Mouse (Mus musculus) cerebellum, adult 2 months (tissue): ENCODE results near the gene Zfhx3. TPM values are rescaled to one million over a fixed set of nuclear protein-coding genes. Genes with fewer than 3 reads are reported as not detected.

Experiments
- DNase-seq, 2 experiments: peaks; one replicate each; pipeline ENCODE4 v3.0.0; 2021
- H3K27ac ChIP-seq: fragments of 200-500 bp; 2 replicates; pipeline ENCODE4 v1.5.1; 2012; ENCODE audit warnings: low read length, control low read depth, inconsistent platforms; ENCODE audit not compliant: insufficient read depth
- H3K27me3 ChIP-seq: fragments of 200-500 bp; 2 replicates; pipeline ENCODE4 v1.6.1; 2012; ENCODE audit warnings: inconsistent platforms, mild to moderate bottlenecking, low read length, moderate library complexity; ENCODE audit not compliant: control insufficient read depth, insufficient read depth
- H3K4me1 ChIP-seq: fragments of 200-500 bp; 2 replicates; pipeline ENCODE4 v1.6.1; 2011; ENCODE audit warnings: low read length; ENCODE audit not compliant: control insufficient read depth, insufficient read depth
- H3K4me3 ChIP-seq: fragments of 200-500 bp; replicated peaks from 2 replicates; pipeline ENCODE3; 2011; ENCODE audit warnings: mild to moderate bottlenecking, low read depth, low read length, control low read depth; ENCODE audit not compliant: insufficient read depth
- CTCF ChIP-seq: fragments of 200-500 bp; IDR thresholded peaks from 2 replicates; pipeline ENCODE4 v1.5.1; 2011; ENCODE audit warnings: low read depth, mild to moderate bottlenecking, control low read depth, low read length, moderate library complexity, borderline replicate concordance; ENCODE audit not compliant: insufficient read depth
- POLR2A ChIP-seq: fragments of 200-500 bp; IDR thresholded peaks from 2 replicates; pipeline ENCODE4 v1.6.1; 2011; ENCODE audit warnings: low read length, control low read depth, borderline replicate concordance; ENCODE audit not compliant: insufficient read depth
- WGBS: fragments of 180-500 bp; shearing (Covaris S2); methylation state at CpG from one replicate; pipeline ENCODE4 v1.1.7; 2018; 5-methylcytosine and 5-hydroxymethylcytosine counted together
- polyA plus RNA-seq: library from polyadenylated mRNA; depleted of rRNA; stranded (reverse); fragments of >200 nt; gene quantifications from 2 replicates; pipeline ENCODE4 v1.2.3, GENCODE M21; 2012

The Zfhx3 gene
- polyA plus RNA-seq, 1 experiment: 3.3 TPM

DNA sequence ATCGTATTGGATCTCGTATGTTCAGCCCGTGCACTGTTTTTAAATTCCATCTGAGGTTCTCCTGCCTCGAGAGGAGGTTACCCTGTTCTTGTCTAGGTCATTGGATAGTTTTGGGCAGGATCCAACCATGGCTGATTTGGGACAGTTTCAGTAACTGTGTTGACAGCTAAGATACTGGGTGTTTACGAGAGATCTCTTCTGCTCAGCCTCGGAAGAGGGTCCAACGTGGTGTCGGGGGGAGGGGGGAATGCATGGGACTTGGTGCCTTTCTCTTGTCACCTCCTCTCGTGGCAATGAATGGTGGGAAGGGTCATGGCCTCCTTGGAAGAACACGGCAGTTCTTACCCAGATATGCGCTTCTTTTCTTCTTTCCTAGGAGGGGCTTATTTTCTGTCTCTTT lies 892.7 kb downstream of the Zfhx3 start:
- no peaks in the 10 kb centered on the region for H3K4me1 ChIP-seq
- no peak overlapping the region for H3K4me3 ChIP-seq
- TF ChIP-seq CTCF: no peak
- TF ChIP-seq POLR2A: no peak
- no peaks in the 10 kb centered on the region for H3K27me3 ChIP-seq
- H3K27ac ChIP-seq: no peak overlapping the region
- WGBS: 90% methylated on average over 11 of the region's 11 CpGs
- DNase-seq: no peak

- Histone ChIP-seq H3K4me1 (no peaks in the 10 kb centered on the region), H3K27me3 (no peaks in the 10 kb centered on the region), H3K4me3 (no peak overlapping the region), H3K27ac (no peak overlapping the region)
- TF ChIP-seq CTCF (no peak), POLR2A (no peak)
- DNase-seq: no peak
- WGBS: 37% methylated on average over 10 of the region's 10 CpGs
These were observed 895.3 kb downstream of the Zfhx3 start for GRCm38 (mm10) chr8:108837788-108838187.

DNA sequence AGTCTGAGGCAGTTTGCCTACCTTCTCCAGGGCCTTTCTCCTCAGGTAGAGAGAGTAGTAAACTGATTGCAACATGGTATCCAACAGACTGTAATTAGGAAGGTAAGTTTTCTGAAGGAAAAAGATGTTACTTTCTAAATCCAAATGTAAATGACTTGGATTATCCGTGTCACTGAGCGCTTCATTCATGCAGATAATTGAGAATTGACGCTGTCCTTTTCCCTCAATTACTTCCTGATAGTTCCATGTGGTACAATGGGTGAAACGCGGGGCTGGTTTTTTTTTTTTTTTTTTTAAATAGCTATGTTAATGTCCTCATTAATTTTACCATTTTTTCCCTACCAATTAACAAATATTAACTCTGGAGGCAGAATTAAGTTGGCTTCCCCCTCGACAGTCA lies 896.3 kb downstream of the Zfhx3 start:
- Histone ChIP-seq H3K27me3 (no peaks in the 10 kb centered on the region), H3K4me3 (no peak overlapping the region), H3K4me1 (no peaks in the 10 kb centered on the region), H3K27ac (no peak overlapping the region)
- no peak for DNase-seq
- TF ChIP-seq CTCF: no peak
- no peak for TF ChIP-seq POLR2A
- 28% methylated on average over 6 of the region's 6 CpGs for WGBS

DNA sequence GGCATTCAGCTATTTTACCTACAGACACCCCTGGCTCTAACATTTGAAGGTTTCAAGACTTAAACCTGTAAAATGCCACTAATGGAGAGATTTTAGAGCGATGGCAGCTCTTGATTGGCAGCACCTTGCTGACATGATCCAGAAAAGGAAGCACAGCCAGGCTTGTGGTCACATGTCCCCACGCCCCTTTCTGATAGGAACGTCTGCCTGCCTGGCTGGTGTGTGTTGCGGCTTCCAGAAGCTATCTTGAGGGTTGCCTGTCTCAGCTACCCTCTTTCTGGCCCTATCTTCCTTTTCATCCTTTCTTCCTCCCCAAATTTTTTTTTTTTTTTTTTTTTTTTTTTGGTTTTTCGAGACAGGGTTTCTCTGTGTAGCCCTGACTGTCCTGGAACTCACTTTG lies 899.9 kb downstream of the Zfhx3 start:
- Histone ChIP-seq H3K27me3 (no peaks in the 10 kb centered on the region), H3K27ac (no peak overlapping the region), H3K4me1 (no peaks in the 10 kb centered on the region), H3K4me3 (no peak overlapping the region)
- DNase-seq: no peak
- no peak for TF ChIP-seq POLR2A
- no peak for TF ChIP-seq CTCF
- WGBS: 92% methylated on average over 5 of the region's 5 CpGs

GRCm38 (mm10) chr8:108846174-108846573 lies 903.7 kb downstream of the Zfhx3 start:
- Histone ChIP-seq H3K4me3 (no peak overlapping the region), H3K27me3 (no peaks in the 10 kb centered on the region), H3K27ac (no peak overlapping the region), H3K4me1 (no peaks in the 10 kb centered on the region)
- 39% methylated on average over 6 of the region's 6 CpGs for WGBS
- no peak for TF ChIP-seq CTCF
- no peak for TF ChIP-seq POLR2A
- no peak for DNase-seq

GRCm38 (mm10) chr8:108846827-108847226 lies 904.4 kb downstream of the Zfhx3 start:
- WGBS: 34% methylated on average over 11 of the region's 11 CpGs
- no peak for TF ChIP-seq CTCF
- TF ChIP-seq POLR2A: no peak
- no peaks in the 10 kb centered on the region for H3K27me3 ChIP-seq
- no peak for DNase-seq
- H3K4me3 ChIP-seq: no peak overlapping the region
- no peaks in the 10 kb centered on the region for H3K4me1 ChIP-seq
- H3K27ac ChIP-seq: no peak overlapping the region

- Histone ChIP-seq H3K27me3 (no peaks in the 10 kb centered on the region), H3K27ac (no peak overlapping the region), H3K4me1 (no peaks in the 10 kb centered on the region; the same call in 1 of the 2 replicates), H3K4me3 (no peak overlapping the region)
- WGBS: 13% methylated on average over 2 of the region's 2 CpGs
- TF ChIP-seq CTCF (no peak), POLR2A (no peak)
- no peak for DNase-seq
These were observed 904.9 kb downstream of the Zfhx3 start for GRCm38 (mm10) chr8:108847356-108847755.

DNA sequence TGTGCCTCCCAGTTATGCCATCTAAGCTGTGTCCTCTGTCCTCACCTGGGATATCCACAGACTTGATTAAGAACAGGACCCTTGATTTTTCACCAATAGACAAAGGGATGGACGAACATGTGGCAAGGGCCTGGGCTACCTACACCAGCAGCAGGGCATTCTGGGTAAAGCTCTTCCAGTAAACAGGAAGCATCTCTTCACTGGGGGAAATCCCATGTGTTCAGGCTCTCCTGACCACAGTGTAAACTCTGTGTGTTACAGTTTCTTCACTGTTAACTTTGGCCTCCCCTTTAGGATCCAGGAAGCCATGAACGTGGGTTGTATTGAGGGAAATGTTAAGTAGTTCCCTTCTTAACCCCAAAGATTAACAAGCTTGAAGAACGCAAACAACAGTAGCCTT lies 906.0 kb downstream of the Zfhx3 start:
- Histone ChIP-seq H3K27me3 (no peaks in the 10 kb centered on the region), H3K4me3 (no peak overlapping the region), H3K4me1 (no peaks in the 10 kb centered on the region; the same call in 1 of the 2 replicates), H3K27ac (no peak overlapping the region)
- TF ChIP-seq CTCF (no peak), POLR2A (no peak)
- WGBS: 89% methylated on average over 3 of the region's 3 CpGs
- DNase-seq: no peak

DNA sequence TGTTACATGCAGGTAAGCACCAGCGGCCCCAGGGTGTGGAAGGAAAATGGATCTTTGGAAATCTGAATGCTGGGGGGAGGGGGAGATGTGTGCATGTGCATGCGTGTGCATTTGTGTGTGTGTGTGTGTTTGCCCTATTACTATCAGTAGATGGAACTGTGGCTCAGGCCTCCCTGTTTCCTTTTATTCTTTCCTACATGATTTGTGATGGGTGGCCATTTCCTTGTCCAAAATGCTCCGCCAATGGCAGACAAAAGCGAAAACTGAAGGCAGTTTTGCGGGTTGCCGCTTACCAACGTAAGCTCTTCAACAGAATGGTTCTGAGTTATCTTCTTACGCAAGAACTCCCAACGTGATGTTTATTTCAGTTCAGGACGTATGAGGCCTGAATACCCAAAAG lies 910.6 kb downstream of the Zfhx3 start:
- Histone ChIP-seq H3K27me3 (no peaks in the 10 kb centered on the region), H3K27ac (no peak overlapping the region), H3K4me1 (no peaks in the 10 kb centered on the region; the same call in 1 of the 2 replicates), H3K4me3 (no peak overlapping the region)
- 95% methylated on average over 10 of the region's 10 CpGs for WGBS
- TF ChIP-seq POLR2A (no peak), CTCF (no peak)
- DNase-seq: no peak
